Mouse (Mus musculus) kidney, postnatal 10 days (tissue): ENCODE data around the gene Larp1.
"Not testable (repeated sequence)": the region's sequence is repeated elsewhere in the genome, so short reads cannot be mapped to it uniquely, and the experiment has no call there.

ENCODE experiments used
- DNase-seq: peaks from one replicate; pipeline ENCODE4 v3.0.0; 2021; ENCODE audit warnings: mixed read lengths

Larp1 gene

DNA sequence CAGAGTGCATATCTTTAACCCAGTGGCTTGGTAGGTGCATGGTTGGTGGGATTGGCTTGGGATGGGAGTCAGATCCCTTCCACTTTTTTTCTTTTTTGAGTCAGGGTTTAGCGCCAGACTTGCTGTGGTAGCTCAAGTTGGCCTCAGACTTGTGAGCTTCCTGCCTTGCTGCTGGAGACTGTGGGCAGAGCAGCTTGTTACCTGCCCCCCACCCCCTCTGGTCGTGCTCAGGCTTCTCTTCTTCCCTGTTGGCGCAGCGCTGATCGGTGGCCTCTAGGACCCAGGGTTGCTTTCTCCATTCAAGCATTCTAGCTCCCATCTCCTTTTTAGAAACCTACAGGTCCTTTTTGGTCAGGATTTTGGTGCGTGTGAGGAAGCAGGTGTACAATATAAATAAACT lies 22.3 kb downstream of the Larp1 start:
- no peak for DNase-seq

DNA sequence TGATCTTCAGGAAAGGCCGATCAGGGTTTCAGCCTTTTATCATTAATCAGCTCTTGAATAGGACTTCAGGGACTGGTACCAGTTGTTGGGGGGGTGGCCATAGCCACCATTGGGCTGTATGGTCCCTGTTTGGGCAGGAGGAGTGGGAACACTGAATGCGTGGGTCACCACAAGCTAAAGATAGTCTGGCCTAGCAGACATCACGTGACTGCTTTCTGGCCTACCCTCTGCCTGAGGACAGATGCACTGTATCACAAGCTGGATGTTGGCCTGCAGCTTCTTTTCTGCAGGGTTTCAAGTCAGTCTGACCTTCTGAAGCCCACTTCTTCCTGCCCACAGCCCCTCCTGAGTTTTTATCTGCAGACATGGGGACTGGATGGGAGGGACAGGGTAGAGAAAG lies 24.8 kb downstream of the Larp1 start:
- peak; percentile 61 for DNase-seq

DNA sequence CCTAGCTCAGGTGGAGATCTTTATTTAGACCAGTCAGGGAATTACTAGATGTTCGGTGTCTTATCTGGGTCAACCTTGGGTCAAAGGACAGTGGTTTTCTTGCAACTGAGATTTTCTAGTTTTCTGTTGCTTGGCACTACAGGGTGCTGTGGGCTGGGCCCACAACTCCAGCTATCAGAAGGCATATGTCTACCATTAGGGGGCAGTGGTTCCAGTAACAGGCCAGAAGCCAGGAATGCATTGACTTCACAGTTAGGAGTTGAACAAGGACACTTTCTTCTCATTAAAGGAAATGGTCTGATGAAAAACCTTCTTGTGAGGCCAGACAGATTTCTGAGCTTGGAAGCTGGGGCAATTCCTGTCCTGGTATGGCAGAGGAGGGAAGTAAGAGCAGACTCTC lies 30.2 kb downstream of the Larp1 start:
- no peak for DNase-seq

DNA sequence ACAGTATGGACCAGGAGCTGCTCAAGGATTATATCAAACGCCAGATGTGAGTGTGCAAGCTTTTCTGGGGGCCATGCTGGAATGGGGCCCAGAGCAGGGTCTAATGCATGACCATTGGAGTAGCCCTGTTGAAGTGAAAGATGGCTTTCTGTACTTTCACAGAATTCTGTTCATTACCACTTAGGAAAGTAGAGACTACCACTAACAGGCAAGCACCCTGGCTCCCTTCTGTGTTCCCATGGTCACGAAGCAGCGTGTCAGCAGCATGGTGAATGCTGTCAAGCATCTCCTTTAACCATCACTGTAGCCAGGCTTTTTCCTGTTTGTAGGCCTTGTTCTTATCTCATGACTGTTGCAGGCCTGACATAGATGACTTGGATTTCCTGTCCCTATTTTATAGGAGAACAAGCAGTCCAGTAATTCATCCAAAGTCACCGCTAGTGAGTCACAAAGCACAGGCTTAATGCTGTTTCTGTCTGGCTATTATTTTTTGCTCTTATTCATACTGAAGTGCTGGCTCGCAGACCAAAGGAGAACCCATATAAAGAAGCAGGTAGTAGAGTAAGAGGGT lies 34.1 kb downstream of the Larp1 start:
- no peak for DNase-seq

DNA sequence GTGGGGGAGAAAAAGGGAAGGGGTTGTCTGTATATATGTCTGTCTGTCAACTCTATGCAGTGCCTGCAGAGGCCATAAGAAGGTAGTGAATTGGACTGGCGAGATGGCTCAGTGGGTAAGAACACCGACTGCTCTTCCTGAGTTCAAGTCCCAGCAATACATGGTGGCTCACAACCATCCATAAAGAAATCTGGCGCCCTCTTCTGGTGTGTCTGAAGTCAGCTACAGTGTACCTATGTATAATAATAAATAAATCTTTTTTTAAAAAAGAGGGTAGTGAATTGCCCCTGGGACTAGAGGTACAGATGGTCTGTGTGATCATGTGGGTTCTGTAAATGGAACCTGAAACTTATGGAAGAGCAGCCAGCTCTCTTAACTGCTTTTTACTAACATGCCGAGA lies 37.6 kb downstream of the Larp1 start:
- DNase-seq: no peak

DNA sequence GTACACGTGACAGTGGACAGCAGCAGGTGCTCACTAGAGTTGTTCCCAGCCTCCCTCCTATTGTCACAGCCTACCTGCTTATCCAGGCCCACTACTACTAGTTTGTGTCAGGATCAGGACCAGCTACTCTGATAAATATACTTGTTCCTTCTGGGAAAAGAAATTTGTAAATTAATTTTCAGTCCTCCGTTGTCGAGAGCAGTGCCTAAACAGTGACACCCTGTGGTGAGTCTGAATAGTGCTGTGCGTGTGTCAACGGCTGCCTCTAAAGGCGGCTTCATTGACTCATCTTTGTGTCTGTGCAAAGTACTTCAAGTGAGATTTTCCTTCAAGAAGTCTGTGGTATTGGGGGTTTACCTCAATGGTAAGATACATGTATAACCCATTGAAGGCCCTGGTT lies 48.6 kb downstream of the Larp1 start:
- DNase-seq: peak; percentile 69

DNA sequence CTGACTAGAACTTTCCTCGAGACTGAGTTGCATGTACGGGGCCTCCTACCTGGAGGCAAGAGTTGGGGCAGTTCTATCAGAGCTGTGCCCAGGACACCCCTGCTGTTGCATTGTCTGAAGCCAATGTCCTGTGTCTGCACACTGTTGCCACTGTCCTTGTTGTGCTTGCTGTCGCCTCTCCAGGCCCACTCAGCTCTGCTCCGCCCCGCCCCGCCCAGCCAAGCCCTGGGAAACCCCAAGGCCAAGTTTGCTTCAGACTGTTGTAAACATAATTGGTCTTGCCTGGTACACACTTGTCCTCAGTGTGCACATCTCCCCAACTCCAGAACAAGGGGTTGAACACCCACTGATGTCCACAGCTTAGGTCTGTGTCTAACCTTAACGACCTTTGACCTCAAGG lies 50.9 kb downstream of the Larp1 start:
- not testable (repeated sequence) for DNase-seq

DNA sequence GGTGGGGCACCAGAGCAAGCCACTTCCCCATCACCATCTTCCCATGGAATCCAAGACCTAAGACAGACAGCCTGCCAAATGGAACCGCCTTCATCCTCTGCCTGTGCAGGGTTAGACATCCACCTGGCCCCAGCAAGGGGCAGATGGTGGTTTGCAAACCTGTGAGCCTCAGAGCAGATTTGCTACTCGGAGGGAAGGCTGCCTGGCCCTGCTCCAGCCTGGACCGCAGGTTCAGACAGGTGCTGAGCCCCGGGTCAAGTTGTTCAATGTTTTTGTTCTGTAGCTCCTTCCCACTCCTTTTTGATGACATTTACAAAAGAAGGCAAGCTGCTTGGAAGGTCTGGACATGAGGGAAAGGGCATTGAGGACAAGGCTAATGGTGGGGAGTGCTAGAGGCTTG lies 52.4 kb downstream of the Larp1 start:
- not testable (repeated sequence) for DNase-seq

DNA sequence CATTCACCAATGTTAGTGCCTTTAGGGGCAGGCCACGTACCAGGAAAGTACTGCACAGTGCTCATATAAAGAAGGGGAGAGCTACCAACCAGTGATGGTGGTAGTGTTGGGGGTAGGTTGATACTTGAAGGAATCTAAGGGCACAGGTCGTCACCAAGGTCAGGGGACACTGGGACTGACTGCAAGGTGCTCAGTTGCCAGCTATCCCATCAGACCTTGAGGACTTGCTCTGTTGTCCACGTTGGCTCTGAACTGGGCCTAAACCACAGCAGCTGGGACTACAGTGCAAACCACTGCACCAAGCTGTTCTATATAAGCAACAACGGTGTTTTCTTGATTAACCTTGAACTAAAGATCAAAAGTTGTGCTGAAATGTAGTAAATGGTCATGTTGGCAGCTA lies 53.7 kb downstream of the Larp1 start:
- DNase-seq: no peak

DNA sequence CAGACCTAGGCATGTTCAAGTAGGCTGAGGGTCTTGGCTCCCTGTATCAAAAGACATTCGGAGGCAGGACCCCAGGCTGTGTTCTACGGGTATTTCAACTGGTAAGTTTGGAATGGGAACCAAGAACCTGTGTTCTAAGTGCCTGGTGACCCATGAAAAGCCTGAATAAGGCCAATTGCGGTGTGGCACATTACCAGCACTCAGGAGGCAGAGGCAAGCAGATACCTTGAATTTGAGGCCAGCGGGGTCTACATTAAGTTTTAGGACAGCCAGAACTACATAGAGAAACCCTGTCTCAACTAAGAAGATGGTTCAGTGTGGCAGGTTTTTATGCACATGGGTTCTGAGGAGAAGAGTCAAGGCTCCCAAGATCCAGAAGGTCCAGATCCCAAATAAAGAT lies 56.2 kb downstream of the Larp1 start:
- DNase-seq: no peak

DNA sequence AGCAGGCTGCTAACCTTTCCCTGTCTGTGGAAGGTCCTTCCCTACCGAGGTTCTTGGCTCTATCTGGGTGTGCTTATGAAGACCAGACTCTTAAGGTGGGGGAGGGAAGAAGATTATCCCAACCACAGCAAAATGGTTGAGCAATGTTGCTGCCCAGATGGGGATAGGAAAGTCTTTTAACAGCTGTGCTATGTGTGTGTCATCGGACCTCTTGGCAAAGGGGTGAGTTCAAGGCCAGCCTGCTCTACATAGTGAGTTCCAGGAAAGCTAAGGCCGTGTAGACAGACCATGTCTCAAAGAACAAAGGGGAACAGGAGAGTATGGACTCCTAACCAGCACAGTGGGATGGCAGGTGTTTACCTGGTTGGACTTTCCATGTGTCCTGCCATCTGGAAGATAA lies 64.1 kb downstream of the Larp1 start:
- no peak for DNase-seq

DNA sequence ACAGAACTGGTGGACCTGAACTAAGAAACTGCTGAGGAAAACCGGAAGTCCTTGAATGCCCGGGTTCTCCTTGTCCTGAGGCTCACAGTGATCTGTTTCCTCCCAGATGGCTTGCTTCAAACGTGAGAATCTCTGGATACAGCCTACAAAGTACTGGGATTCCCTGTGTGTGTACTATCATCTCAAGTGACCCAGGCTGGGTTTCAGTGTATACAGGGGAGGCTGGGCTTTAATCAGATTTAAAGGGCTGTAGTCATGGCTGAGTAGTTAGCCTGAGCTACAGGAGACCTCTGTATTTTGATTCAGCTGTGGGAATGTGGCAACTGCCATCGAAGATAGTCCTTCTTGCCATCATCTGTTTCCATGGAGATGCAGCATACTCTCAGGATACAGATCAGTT lies 68.4 kb downstream of the Larp1 start:
- no peak for DNase-seq

DNA sequence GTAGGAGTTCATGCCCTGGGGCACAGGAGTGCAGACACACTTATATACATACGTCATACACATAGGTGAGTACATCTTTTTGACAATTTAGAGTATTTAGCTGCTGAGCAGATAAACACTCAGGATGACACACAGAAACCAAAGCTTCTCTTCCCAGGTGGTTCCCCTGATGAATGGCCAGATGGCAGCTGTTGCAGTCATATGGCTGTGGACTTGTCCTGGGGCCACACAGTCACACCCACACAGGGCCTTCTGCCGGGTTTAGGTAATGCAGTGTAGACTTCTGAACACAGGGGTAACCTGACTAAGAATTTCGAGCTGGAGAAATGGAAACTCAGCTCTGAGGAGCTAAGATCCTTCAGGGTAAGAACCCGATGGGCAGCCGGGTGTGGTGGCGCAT lies 72.9 kb downstream of the Larp1 start:
- no peak for DNase-seq

DNA sequence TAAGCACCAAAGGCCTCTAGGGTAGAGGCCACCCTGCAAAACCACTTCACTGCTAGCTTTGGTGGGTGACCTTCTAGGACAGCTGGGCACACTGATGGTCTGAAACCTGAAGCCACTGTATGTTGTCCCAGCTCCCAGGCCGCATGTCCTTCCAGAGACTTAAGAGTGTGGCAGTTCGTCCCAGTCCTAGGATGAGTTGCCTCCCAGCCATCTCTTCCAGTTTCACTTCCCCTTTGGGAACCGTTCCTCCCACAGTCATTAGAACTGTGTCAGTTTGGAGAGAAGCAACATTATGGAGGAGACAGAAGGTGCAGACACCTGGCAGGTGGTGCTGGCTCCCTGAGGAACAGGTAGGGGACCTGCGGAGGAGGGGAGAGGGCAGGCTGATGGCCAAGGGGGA lies 83.7 kb downstream of the Larp1 start:
- no peak for DNase-seq

DNA sequence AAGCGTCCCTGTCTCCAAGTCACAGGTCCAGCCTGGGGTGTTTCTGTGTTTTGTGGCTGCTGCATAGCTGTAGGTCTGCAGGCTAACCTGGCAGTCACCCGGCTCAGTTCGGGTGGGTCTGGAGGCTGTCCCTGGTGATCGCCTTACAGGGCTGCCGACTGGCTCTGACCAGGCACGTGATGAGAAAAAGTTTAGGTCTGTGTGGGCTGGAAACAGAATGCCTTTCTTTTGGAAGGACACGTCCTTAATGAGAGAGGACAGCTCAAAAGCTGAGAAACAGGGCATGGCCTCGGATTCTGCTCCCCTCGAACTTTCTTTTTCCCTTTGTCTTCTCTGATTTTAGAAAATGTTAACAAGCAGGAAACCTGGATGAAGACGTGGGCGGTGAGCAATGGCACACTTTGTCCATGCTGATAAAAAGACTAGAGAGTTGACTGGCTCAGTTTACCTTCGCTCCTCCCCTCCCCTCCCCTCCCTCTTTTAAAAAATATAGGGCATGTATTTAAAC lies 84.2 kb downstream of the Larp1 start, which contains the start of gene Gm12248:
Gene Gm12248 (minus strand): TSS at position 114 of the 508 bp plus-strand sequence.
- DNase-seq: peak; percentile 48

DNA sequence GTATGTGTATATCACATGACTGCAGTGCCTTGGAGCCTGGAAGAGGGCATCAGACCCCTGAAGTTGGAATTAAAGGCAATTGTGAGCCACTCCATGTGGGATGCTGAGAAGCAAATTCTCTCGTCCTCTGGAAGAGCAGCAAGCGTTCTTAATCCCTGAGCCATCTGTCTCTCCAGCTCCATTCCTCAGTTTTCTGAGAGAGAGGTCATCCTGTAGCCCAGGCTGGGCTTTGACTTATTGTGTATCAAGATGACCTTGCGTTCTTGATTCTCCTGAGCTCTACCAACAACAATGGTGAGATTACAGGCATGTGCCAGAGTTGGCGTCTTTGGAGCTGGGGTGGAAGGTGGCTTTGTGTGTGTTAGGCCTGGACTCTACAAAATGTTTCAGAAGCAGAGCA lies 85.9 kb downstream of the Larp1 start:
- no peak for DNase-seq

DNA sequence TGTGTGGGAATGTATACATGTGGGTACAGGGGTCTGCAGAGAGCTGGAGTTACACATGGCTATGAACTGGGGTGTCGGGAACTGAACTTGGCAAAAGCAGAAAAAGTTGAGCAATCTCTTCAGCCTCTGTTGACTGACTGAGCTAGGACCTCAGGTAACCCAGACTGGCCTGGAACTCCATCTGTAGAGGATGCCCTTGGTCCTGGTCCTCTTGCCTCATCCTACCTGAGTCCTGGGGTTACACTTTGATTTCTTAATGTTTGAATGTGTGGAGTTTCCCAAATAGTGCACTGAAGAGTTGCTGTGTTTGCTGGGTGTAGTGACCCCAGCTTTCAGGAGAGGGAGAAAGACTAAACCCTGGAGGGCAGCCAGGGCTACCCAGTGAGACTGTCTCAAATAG lies 86.7 kb downstream of the Larp1 start:
- no peak for DNase-seq

DNA sequence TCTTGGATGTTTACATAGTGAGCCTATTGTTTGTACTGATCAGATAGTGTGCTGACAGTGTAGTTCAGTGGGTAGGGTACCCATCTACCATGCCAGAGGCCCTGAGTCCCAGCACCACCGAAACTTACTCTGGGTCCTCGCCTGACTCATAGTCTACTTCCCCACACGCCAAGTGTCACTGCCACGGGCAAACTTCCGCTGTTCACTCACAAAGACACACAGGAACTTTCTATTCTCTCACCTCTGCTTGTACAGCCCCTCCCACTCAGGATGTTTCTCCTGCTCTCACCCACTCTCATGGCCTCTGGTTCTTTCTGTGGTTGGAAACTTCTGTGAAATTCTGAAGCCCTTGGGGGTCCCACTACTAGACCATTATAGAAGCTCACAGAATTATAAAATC lies 87.3 kb downstream of the Larp1 start:
- no peak for DNase-seq

DNA sequence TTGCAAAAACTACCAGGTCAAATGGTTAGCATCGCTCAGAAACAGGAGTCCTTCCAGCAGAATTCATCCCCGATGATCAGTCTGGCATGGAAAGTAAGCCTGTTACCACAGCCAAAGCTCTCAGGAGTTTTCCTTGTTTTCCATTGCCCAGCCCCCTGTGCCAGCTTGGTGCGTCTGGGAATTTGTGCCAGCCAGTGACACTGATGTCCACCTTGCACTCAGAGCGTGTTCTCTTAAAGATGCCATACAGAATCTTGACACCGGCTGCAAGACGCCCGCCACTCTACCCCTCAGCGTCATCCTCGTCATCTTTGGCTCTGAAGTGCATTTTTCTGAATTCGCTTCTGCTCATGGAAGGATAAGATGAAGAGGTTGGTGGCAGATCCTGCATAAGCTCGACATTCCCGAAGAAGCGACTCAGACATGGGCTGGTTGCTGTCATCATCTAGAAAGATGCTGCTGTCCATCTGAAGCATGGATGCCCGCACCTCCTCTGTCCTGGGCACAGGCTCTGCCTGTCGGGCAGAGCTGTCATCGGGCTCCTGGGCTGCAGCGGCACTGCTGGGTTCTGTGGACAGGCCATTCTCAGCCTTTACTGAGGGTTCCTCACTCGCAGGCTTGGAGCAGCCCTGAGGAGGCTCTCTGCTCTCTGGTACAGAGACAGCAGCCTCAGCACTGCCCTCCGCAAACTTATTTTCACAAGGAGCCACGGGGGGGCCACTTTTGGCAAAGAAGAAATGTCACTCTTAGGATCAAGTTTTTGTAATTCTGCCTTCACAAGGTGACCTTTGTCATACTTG lies 88.2 kb downstream of the Larp1 start:
- DNase-seq: peak; percentile 20

DNA sequence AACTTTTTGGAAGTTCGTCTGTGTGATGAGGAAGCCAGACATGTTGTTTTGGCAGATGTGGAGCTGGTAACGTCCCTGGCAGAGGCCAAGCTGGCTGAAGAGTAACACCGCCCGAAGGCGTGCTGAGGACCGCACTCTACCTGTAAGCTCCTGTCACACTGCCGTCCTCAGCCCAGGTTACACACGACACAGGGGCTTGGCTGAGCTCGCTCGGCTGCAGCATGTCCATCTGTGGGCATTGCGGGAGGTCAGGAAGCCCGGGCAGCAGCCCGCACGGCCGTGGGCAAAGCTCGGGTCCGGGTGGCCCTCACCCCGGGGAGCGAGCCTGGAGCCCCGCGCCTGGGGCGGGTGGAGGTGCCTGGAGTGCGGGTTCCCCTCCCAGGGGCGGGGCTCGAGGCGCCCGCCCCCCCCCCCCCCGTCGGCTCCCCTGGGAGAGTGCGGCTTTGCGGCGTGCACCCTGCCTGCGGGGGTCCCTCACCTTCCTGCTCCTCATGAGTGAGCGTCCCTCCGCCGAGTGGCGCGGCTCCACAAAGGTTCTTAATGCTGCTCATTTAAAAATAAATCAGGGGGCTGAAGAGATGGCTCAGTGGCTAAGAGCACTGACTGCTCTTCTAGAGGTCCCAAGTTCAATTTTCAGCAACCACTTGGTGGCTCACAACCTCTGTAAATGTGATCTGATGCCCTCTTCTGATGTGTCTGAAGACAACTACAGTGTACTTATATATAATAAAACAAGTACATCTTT lies 88.9 kb downstream of the Larp1 start:
- DNase-seq: peak; percentile 19

DNA sequence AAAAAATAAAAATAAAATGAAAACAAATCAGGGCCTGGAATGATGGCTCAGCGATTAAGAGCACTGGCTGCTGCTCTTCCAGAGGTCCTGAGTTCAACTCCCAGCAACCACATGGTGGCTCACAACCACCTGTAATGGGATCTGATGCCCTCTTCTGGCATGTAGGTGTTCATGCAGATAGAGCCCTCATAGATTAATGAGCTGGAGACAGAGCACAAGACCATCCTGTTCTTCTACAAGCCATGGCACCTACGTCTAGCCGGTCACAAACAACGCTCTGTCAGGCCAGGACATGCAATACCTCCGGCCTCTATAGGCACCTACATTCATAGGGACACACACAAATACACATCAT lies 89.5 kb downstream of the Larp1 start:
- DNase-seq: not testable (repeated sequence)

DNA sequence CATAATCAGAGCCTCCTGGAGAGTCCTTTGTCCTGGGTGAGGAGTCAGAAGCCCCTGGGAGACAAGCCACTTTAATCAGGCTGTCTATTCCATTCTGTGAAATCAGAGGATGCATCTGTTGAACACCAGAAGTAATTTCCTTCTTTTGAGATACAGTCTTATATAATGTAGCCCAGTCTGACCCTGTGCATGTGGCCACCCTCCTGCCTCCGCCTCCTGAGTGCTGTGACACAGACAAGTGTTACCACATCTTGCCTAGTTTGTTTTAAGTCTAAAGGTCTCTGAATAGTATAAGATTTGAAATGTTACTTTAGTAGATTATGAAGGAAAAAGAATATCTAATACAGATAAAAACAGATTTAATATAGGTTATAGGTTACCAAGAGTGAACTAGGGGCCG lies 91.1 kb downstream of the Larp1 start:
- no peak for DNase-seq

DNA sequence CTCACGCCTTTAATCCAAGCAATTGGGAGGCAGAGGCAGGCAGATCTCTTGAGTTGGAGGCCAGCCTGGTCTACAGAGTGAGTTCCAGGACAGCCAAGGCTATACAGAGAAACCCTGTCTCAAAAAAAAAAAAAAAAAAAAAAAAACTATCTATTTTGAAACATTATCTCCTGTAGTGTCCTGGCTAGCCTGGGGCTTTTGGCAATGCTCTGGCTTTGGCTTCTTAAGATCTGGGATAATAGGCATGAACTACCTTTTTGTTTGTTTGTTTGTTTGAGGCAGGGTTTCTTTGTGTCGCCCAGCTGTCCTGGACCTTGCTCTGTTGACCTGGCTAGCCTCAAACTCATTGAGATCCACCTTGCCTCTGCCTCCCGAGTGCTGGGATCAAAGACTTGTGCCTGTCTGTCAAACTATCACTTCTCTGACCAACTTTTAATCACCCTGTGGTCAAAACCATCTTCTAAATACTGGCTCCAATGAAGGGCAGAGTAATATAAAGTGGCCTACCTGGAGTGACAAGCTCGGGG lies 92.4 kb downstream of the Larp1 start:
- no peak for DNase-seq

DNA sequence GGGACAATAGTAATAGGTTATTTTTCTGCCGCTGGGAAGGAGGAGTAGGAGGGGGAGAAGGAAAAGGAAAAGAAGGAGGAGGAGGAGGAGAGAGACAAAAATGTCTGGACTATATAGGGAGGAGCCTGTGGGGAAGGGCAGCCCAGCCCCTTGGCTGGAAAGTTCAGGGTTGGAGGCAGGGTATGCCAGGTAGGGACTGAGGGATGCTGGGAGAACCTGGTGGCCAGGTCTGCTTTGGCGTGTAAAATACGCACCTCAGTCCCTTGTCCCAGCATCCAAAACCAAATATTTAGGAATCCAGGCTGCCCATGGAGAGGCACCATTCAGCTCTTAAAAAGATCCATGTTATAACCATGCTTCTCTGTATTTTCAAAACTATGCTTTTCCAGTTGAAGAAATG lies 93.3 kb downstream of the Larp1 start:
- no peak for DNase-seq
